Mouse (Mus musculus): ENCODE data around the gene Gm20388.

- TF ChIP-seq MAFK (IDR thresholded peaks at IDR 0.05; ENCODE audit: insufficient read depth, low read depth, low read length) (no peak), CHD2 (IDR thresholded peaks at IDR 0.05; ENCODE audit: low read depth, low read length) (no peak), ZNF384 (IDR thresholded peaks at IDR 0.05; ENCODE audit: low read depth, low read length) (no peak), HCFC1 (IDR thresholded peaks at IDR 0.05; ENCODE audit: borderline replicate concordance, insufficient read depth, low read length) (no peak)
These were observed 3531.7 kb downstream of the Gm20388 start for GRCm38 (mm10) chr8:123442351-123442750.
